Mouse (Mus musculus) mouse trophoblast stem cell (cell line): ENCODE data around the gene Flnc.
"Not testable (repeated sequence)": the region's sequence is repeated elsewhere in the genome, so short reads cannot be mapped to it uniquely, and the experiment has no call there.

Experiments used
- in situ Hi-C, 2 experiments: fragments of 300-500 bp; cut with MseI, MboI; formaldehyde crosslinking; loops; 2 replicates in 1 of 2; 3 replicates in 1 of 2; pipeline ENCODE4 v1.15.1; 2025

Flnc gene

DNA sequence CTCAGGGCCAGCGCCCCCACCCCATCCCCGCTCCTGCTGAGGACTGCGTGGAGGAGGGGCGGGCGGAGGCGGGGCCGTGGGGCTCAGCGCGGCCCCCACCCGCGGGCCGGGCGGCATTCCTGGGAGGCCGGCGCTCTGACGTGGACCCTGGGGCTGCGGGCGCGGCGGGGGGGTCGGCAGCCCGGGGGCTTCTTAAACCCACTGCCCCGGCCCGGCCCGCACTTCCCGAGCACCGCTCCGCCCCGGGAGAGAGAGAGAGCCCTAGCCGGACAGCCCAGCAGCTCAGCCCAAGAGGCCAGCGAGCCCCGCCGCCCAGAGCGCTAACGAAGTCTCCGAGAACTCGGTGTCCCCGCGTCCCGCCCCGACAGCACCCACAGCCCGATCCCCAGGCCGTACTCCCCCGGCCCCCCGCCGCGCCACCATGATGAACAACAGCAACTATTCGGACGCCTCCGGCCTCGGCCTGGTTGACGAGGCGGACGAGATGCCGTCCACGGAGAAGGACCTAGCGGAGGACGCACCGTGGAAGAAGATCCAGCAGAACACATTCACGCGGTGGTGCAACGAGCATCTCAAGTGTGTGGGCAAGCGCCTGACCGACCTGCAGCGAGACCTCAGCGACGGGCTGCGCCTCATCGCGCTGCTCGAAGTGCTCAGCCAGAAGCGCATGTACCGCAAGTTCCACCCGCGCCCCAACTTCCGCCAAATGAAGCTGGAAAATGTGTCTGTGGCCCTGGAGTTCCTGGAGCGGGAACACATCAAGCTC lies at the start of gene Flnc:
Gene Flnc (plus strand): TSS at position 219 of the 766 bp plus-strand sequence.
- in situ Hi-C loops, result no loop called here

DNA sequence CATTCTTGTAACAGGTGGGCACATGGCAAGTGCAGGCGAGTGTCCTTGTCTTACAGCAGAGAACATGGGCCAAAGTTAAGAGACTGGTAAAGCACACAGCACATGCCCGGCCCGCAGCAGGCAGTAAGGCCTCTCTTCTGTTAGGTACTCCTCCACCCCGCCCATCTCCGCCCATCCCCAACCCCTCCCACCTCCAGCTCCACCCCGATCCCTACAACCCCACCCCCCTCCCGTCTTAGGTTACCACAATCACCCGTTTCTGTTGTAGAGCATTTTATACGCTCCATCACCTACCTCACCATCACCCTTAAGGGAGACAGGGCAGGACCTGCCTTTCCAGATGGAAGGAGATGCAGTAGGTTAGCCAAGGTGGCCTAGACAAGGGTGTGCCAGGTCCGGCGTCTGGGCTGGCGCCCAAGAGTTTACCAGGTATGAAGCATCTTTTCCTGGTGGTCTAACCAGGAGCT lies 45.0 kb upstream of the Flnc start, which contains the start of gene Opn1sw:
Gene Opn1sw (minus strand): TSS at position 417 of the 467 bp plus-strand sequence.
- in situ Hi-C loops, result no loop called here

DNA sequence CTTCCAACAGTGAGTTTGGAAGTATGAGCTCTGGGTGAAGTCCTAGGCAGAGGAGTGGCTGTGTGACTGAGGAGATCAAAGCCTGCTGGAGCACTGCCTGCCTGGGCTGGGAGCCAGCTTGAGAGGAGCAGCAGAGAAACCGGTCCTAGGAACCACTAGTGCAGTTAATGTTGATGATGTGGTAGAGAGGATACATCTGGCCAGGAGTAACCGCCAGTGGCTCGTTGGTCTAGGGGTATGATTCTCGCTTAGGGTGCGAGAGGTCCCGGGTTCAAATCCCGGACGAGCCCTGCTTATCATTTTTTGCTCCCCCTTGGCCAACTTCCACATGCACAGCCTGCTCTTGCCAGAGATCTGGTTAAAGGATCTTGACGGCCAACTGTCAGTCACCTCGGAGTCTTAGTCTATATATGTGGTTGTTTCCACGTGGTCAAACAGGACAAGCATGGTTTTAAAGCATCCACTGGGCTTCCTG lies 44.4 kb upstream of the Flnc start:
- in situ Hi-C loops, result no loop called here

DNA sequence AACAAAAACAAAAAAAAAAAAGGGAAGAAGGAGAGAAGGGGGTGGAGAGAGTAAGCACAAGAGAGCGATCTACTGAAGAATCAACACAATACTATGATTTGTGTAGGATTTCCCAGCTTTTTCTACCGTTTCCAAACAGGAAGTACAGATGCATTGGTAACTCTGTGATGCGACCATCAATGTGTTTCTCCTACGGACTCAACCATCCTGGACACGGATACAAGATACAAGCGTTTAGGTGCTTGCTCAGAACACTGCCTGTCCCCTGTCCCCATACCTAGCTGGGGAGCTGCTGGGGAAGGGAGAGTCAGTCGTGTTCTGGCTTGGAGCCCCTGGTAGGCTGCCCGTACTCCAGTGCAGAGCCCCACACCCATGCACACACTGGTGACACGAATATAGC lies 43.6 kb upstream of the Flnc start:
- in situ Hi-C loops, result no loop called here

DNA sequence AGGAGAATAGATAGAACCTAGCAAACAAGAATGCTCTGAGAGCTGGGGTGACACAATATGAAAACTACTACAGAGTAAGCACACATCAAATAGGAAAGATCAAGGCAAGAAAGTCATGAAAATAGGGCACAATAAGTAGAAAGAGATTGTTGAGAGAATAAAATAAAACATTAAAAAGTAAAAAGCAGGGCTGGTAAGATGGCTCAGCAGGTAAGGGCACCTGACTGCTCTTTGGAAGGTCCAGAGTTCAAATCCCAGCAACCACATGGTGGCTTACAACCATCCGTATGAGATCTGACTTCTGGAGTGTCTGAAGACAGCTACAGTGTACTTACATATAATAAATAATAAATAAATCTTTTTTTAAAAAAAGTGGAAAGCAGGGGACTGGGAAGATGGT lies 42.6 kb upstream of the Flnc start:
- in situ Hi-C loops, result not testable (repeated sequence)

DNA sequence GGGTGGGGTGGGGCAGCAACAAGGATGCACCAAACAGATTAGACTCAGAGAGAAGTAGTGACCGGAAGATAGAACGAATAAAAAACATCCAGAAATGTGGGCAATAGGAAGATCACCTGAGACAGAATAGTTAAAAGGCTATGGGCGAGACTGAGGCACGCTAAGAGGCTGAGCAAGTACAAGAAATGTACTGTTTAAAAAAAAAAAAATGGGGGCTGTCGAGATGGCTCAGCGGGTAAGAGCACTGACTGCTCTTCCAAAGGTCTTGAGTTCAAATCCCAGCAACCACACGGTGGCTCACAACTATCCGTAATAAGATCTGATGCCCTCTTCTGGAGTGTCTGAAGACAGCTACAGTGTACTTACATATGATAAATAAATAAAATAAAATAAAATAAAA lies 41.8 kb upstream of the Flnc start:
- in situ Hi-C loops, result not testable (repeated sequence)

DNA sequence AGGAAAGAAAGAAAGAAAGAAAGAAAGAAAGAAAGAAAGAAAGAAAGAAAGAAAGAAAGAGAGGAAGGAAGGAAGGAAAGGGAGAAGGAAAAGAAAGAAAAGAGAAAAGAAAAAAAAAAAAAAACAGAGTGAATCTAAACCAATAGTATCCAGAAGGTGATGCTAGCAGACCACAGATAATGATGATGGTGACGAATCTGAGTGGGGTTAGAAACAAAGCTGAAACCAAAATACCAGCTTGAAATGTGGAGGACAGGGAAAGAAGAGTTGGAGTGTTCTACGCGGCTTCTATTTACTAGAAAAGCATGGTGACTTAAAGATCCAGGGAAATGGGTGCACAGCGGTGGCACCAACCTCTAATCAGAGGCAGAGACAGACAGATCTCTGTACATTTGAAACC lies 41.3 kb upstream of the Flnc start:
- in situ Hi-C loops, result no loop called here

DNA sequence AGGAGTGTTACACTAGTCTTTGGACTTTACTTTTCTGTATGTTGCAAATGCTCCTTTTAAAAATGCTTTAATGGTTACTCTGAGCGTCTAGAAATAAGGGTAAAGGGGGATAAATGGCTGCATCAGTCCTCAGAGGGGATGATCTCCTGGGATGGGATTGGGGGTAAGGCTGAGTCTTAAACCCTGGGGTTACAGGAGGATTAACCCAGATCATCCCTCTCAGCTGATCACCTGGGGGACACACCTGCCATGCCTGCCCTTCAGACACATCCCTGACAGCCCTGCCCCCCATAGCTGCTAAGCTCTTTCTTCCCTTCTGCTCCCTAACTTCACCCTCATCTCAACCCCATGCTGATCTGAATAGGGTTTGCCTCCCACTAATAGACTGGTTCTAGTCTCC lies 38.8 kb upstream of the Flnc start:
- in situ Hi-C loops, result no loop called here

DNA sequence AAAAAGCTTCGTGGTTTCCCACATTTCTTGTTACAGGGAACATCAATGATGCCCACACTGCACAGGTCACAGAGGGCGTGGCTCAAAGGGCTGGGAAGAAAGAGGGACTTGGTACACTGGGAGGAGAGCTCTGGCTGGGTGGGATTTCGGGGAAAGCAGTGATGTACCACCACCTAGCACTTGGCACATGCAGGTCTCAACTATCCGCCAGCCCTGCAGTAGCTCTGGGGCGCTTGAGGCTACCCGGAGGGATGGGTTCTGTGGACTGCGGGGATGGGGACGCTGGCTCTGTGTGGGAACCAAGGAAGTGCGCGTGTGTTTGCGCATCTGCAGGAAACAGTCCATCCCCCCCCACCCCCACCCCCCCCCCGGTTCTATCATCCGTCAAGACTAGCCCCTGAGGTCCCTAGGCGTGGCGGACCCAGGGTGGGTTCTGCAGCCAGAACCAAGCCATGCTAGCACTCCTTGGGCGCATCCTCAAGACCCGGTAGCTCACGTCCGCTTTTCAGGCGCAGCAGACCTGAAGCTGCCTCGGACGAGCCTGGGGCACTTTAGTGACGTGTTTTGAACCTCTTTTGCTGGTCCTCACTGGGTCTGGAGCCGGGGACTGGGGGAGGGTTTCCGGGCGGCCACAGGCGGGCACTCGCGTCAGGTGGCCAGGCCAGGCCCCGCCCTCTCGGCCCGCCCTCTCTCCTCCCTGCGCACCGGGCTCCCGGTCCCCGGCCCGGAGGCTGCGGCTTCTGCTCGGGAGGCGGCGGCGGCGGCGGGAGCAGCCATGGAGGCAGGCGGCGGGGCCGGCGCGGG lies 36.9 kb upstream of the Flnc start, which contains the start of gene Ccdc136:
Gene Ccdc136 (plus strand): TSS at position 400 of the 804 bp plus-strand sequence.
- in situ Hi-C loops, result no loop called here

DNA sequence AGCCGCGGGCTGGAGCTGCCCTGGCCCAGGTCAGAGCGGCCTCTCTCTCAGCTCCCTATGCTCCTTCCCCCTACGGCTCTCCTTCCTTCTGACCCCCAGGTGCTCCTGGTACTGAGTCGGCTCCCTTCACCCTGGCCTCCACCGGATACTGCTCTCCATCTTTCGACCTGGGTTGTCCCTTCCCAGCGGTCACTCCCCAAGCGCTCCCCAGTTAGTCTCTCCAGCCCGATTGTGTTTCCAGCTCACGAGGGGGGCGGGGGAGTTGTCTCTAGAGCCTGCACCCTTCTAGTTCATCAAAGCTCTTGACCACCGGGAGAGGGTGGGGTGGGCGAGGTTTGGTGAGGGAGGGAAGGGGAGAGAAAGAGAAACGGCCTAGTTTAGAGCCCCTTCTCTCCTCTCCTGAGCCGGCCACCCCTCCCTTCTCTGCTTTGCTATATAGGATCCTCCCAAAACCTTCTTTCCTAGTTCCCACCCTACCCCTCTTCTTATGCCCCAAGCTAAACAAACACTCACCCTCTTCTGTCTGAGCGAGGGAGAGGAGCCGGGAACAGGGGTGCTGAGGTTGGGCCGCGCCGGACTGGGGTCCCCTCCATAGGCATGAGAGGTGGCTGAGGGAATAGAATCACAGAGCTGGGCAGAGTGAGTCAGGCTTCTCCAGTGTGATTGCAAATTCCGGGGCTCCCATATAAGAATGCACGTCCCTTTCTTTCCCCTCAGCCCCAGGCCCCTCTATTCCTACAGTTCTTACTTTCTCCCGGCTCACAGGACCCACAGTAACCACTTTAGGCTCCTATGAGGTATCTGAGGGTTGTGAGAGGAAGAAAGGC lies 36.1 kb upstream of the Flnc start:
- in situ Hi-C loops, result no loop called here

DNA sequence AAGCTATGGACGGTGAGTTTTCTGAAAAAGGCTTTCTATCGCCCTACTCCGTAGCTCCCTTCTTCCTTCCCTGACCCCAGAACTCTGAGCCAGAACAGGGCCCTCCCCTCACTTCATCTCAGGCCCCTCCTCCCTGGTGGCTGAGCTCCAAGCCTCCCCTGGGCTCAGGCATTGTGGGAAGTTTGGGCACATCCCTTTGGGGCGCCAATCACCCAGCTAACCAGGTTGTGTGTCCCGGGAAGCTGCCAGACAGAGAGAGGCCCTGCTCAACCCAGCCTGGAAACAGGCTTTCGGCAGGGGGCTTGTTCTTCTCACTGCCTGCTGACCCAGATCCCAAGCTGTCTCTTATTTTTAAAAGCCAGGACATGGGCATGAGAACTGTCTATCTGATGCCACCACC lies 35.5 kb upstream of the Flnc start:
- in situ Hi-C loops, result no loop called here

DNA sequence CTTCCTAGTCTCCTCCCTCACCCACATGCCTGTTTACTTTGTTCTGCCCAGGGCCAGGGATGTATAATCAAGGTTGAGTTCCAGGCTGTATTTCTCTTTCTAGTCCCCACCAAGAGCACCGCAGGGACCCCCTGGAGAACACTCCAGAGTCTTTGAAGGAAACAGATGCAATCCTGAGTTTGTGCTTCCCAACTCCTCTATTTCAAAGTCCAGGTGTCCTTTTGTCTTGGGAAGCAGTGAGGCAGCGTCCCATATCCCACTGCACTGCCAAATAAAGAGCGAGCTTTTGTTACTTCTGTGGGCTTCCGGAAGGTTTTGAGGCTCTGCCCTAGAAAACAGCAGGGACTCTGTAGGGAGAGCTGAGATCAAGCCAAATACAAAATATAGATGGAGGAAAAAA lies 33.2 kb upstream of the Flnc start:
- in situ Hi-C loops, result no loop called here

DNA sequence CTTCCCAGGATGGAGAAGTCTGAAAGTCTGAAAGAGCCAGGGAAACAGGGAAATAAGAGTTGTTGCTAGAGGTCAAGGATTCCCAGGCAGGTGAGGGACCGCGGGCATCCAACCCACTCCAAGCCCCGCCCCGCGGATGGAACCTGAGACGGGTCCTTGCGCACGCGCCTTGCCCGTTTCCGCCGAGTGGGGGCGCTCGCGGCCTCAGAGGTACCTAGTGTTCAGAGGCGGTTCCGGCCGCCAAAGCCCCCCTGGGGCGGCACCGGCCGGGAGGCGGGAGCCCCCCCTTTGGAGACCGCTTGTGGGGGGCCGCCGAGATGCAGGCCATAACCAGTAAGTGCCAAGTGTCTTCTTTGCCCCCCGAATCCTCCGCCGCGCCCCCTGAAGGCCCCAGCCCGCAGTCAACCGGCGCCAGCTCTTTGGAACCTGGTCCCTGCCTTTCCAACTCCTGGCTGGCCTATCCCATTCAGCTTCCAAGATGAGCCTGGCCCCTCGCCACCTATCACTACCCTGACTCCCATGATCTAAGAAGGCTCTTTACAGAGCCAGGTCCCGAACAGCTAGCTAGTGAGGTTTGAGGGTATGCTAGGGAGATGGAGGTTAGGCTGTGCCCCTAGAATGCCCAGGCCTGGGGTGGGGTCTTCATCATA lies 30.2 kb upstream of the Flnc start:
- in situ Hi-C loops, result no loop called here

DNA sequence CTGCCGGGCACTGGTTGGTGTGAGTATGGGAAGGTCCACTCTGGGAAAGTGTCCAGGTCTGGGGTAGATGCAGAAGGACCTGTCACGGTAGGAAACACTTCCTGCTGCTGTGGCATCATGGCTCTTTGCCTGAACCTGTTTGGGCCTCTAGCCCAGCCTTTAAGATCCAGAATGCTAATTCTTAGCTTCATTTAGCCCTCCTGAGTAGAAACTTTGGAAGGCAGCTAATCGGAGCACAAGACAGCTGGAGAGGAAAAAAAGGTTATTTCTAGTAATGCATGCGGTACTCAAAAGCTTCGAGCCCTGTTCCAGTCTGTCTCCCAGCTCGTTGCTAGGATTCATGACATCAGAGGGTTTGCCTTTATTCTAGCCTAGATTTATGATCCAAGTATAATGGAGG lies 26.6 kb upstream of the Flnc start:
- in situ Hi-C loops, result no loop called here

DNA sequence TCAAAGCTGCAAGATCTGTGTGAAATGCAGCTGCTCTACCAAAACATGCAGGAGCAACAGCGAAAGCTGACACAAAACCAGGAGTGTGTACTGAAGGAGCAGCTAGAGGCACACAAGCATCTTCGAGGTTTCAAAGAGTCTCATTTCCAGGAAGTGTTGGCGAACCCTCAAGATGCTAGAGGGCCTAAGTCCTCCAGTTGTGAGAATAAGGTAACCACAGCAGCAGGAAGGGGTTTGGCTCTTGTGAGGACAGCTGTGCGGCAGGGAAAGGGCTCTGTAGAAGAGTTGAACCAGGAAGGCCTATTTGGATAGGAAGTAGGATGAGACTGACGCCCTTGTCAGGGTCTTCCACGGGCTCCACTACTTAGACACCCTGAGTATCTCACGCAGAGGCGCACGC lies 17.6 kb upstream of the Flnc start:
- in situ Hi-C loops, result no loop called here

DNA sequence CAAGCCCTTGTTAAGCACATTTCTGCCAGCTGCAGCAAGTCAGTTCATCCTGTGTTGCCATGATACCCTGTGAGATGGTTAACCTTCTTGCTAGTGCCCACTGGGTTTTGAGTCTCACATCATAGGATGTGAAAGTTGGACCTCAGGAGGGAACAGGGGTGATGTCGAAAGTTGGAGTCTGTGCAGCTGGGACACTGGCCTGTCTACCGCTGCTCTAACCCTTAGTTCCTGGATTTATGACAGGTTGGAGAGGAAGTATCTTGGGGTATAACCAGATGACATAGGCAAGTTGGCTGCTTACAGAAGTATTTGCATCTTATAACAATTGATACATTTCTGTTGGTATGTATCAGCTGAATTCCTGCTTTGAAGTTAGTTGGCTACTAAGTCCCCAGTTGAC lies 12.5 kb upstream of the Flnc start:
- in situ Hi-C loops, result no loop called here

DNA sequence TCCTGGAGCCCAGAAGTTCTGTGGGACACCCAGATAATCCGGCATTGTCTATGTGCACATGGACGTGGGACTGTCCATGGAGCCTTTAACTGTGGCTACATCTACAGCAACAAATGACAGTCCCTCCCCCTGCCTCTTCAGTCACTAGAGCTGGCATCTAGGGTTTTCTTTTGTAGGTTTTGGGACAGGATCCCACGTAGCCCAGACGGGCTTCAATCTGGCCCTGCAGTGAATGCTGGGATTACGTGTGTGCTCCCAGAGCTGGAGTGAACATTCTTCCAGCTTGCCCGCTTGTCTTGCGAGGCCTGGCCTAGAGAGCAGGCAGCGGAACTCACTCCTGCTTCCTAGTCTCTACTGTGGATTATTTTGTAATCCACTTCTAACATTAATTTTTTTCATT lies 7.9 kb upstream of the Flnc start:
- in situ Hi-C loops, result no loop called here

DNA sequence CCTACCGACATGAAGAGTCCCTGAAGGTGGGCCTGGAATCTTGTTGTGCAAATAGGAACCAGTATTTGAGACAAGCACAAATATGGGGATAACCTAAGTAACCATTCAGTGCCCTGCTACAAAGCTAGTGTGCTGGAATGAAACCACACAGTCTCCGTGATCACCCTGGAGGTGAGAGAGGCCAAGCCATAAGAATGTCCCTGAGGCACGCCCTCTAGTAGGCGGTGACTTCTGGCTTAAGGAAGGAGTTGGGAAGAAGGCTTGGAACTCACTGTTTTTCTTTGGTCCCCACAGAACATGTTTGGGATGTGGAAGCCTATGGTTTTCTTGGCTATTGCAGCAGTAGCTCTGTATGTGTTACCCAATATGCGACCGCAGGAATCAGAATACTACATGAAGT lies 6.7 kb upstream of the Flnc start:
- in situ Hi-C loops, result no loop called here

DNA sequence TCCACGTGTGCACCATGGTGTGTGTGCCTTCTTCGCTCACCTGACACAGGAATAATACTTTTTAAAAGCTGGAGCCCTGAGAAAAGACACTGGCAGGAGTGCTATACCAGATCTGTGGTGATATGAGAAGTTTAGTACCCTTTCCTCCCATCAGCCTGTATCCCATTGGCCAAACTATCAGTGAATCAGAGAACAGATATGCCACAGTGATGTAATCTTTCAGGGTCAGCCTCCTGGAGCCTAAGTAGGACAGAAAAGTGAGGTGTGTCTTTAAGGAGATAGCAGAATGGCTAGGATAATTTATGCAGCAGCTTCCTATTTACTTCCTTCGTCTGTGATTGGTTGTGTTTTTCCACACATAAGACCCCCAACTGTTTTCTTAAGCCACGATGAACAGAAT lies 4.9 kb upstream of the Flnc start:
- in situ Hi-C loops, result no loop called here

DNA sequence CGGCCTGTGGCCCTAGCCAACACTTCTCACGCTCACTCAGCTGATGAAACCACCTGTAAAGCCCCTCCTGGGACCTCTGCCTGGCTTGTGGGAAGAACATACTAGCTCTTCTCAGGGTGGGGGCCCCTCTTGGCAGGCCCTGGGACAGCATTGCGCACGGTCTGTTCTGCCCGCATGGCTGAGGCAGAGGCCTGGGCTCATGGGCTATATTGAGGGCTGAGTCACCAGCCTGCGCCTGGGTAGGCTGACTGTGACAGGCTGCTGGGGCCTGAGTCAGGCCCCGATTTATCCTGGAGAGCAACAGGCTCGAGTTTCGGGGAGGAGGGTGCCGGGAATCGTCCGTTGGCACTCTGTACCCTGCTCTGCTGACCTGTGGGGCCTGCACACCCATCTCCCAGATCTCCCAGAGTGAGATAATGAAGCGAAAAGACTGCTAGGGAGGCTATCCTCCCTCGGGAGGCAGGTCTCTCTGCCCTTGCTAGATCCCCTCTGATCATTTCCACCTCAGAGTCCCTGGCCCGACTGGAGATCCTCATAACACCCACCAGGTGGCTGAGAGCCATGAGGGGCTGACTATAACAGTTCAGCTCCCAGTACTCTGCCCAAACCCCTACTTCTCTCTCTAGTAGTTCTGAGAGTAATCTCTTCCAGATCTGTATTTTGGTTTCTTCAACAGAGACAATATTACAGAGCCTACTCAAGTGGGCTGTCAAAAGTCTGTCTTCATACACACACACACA lies 2.2 kb upstream of the Flnc start:
- in situ Hi-C loops, result no loop called here

DNA sequence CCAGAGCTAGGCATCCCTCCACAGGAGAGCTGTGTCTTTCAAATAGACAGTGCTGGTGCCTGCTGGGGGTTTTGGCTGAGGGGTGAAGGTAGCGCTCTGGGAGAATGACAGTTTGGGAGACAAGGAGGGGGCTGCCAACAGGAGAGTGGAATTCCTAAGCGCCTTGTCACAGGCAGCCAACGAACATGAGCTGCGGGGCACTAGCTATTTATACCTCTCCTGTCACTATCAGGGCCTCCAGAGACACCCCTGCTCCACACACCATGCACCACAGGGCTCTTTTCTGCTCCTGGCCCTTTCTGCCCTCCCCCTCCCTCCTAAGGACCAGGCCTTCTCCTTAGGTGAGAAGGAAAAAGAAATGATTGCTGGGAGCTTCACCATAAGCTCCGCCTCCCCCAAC lies 1.6 kb upstream of the Flnc start:
- in situ Hi-C loops, result no loop called here
